Mouse (Mus musculus) brain, embryonic 14.5 days (tissue): ENCODE data around the gene Mylk.

Source experiments
- CTCF ChIP-seq: fragments of 200-500 bp; IDR thresholded peaks from 2 replicates; pipeline ENCODE4 v1.5.1; 2012; ENCODE audit warnings: inconsistent platforms, mild to moderate bottlenecking, moderate library complexity, borderline replicate concordance; ENCODE audit not compliant: insufficient read depth, insufficient read length; ENCODE audit errors: extremely low read depth
- POLR2A ChIP-seq: fragments of 200-500 bp; IDR thresholded peaks from 2 replicates; pipeline ENCODE4 v1.6.1; 2012; ENCODE audit warnings: mild to moderate bottlenecking, inconsistent platforms, borderline replicate concordance; ENCODE audit not compliant: poor library complexity, insufficient read depth, insufficient read length, severe bottlenecking; ENCODE audit errors: extremely low read depth

- no peak for TF ChIP-seq CTCF
- no peak for TF ChIP-seq POLR2A
Observed at GRCm38 (mm10) chr16:34825111-34825744, 80.2 kb downstream of the Mylk start.
